Mouse (Mus musculus) mature B cell (primary cell): ENCODE data around the gene Fanci.

Experiments
- in situ Hi-C: fragments of 300-500 bp; cut with MboI; formaldehyde crosslinking; loops from 2 replicates; pipeline ENCODE4 v1.14.3; 2019

Fanci gene

GRCm38 (mm10) chr7:79387991-79388390, 3.7 kb upstream of the Fanci start:
- in situ Hi-C loops: no loop called here

DNA sequence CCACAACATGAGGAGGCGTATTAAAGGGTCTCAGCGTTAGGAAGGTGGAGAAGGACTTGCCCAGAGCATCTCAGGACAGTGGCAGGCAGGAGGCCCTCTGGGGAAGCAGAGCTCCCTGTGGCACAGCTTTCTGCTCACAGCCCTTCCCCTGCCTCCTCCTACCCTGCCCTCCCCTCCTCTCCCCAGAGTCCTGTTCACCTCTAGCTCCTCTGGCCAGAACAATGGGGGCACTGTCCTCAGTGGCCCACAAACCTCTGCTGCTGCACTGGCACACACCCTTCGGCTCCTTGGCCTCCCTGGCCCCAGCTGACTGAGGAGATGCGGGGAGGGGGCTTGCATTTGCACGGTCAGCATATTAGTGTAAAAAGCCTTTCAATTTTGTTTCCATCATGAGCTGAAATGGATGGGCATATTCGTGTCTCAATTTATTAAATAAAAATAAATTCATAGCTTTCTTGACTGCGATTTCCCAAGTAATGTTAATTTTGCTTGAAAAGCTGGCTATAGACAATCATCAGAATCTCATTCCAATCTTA, 3.0 kb upstream of the Fanci start:
- in situ Hi-C loops: no loop called here

- in situ Hi-C loops: no loop called here
Measured at GRCm38 (mm10) chr7:79390141-79390708, 1.5 kb upstream of the Fanci start.

DNA sequence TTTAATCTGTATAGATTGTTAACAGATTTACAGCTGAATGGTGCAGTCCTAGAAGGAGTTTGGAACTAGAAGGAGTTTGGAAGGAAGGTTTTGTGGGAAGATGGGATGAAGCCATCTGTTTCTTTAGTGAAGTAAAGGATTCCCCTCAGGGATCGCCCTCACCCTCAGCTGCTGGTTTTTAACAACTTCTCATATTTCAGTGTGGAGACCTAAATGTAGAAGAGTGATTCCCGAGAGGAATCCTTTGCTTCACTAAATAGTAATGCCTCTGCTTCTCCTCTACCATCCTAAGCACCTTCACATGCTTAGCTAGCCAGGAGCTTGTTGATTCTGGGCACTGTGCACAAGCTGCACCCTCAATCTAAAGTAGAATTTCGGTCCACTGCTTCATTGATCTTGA, 258 bp upstream of the Fanci start:
- in situ Hi-C loops: no loop called here

GRCm38 (mm10) chr7:79392860-79393513, 1.3 kb downstream of the Fanci start:
- in situ Hi-C loops: no loop called here

DNA sequence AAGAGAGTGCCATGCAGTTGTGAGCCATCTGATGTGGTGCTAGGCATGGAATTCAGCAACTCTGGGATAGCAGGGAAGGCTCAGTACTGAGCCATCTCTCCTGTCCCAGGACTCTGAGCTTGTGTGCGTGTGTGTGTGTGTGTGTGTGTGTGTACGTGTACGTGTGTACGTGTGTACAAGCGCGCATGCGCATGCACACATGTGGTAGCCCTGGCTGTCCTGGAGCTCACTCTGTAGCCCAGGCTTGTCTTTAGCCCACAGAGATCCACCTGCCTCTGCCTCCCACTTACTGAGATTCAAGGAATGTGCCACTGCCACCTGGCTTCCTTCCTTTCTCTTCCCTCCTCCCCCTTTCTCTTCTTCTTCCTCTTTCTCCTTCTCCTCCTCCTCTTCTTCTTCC, 2.2 kb downstream of the Fanci start:
- in situ Hi-C loops: no loop called here

- in situ Hi-C loops: no loop called here
Measured at GRCm38 (mm10) chr7:79394666-79395065, 2.9 kb downstream of the Fanci start.

GRCm38 (mm10) chr7:79395186-79395585, 3.5 kb downstream of the Fanci start:
- in situ Hi-C loops: no loop called here

DNA sequence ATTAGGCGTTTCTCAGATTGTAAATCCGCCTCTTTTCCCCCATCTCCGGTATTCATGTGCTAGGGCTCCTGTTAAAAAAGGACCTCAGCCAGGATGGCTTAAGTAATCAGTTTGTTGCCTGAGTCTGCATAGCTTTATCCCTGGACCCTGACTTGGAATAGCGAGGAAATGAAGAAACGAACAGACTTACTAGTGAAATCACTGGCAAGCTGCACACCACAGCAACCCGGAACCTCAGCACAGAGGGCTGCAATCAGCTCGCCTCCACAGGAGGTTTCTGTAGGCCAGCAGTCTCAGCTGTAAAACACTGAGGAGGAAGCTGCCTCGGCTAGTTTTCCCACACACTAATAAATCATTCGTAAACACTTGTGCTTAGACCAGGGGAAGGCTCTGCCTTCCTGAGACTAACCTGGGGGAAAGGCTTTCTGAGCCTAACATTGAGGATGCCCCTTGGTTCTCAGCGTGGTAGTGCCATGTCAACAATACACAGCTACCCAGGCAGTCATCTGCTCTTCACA, 5.8 kb downstream of the Fanci start:
- in situ Hi-C loops: no loop called here

GRCm38 (mm10) chr7:79398426-79398825, 6.7 kb downstream of the Fanci start:
- in situ Hi-C loops: no loop called here

DNA sequence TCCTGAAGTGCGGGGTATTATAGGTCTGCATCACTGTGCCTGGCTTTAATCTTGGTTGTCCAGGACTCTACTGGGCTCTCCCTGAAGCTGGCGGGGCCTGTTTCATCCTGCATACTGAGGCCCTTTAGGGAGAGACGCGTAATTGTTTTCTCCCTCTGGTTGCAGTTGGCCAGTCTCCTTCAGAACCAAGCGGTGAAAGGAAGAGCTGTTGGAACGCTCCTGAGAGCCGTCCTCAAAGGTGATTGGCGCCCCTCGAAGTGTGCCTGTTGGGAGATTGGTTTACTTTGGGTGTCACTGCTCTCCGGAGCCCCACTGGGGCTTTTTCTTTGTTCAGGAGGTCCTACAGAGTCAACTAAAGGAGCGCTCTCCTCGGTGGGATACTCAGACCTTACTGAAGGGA, 7.2 kb downstream of the Fanci start:
- in situ Hi-C loops: no loop called here

DNA sequence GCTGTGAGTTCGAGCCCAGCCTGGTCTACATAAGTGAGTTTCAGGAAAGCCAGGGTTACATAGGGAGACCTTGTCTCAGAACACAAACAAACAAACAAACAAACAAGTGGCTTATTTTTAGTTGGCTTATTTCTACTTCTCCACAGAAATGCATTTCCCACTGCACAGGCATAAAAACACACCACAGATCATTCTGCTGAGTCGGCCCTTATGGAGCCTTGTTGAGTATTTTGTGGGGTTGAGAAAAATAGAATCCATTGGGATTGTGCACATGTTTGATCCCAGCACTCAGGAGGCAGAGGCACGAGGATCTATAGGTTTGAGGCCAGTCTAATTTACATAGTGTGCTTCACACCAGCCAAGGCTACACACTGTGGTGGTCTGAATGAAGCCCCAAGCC, 8.6 kb downstream of the Fanci start:
- in situ Hi-C loops: no loop called here

- in situ Hi-C loops: no loop called here
Measured at GRCm38 (mm10) chr7:79414449-79415375, 23.0 kb downstream of the Fanci start.

DNA sequence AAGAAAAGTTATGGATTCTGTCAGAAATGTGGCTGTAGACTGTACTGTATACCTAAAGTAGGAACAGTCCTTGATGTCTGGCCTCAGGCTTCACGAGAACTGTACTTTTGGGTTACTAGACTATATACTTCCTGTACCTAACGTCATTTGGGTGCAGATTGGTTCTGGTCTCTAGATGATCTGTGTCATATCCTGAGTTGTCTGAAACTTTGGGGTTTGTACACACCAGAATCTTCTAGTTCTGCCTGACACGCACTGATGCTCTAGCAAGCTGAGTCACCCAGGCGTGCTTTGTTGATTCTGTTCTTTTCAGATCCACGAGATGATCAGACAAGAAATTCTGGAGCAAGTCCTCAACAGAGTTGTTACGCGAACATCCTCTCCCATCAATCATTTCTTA, 28.2 kb downstream of the Fanci start:
- in situ Hi-C loops: no loop called here

DNA sequence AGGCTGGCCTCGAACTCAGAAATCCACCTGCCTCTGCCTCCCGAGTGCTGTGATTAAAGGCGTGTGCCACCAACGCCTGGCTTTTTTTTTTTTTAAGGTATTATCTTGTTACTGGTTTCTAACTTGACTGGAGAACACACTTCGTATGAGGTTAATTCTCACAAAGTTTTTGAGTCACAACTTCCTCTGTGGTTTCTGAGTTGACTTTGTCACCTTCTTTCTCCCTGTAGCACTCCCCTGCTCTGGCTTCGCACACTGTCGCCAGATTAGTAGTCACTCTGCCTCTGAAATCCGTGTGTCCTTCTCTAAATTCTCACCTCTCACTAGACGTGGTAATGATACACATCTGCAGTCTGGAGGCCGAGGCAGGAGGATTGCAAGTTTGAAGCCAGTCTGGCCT, 31.1 kb downstream of the Fanci start:
- in situ Hi-C loops: no loop called here

GRCm38 (mm10) chr7:79425804-79426203, 34.1 kb downstream of the Fanci start:
- in situ Hi-C loops: no loop called here

DNA sequence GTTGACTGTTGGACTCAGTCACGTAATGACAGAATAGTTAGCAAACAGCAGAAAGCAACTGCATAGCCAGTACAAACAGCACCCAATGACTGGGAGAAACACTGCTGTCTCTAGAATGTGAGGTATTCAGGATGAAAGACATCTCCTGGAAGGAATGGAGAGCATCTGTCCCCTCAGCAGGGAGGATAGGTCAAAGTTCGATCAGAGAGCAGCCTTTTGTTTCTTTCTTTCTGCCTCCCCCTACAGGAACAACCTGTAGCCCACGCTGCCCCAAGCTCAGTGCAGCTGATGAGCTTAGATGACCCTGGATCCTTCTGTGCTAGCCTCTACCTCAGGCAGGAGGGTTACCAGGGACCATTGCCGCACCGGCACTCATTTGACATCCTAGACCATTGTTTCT, 36.5 kb downstream of the Fanci start:
- in situ Hi-C loops: no loop called here

DNA sequence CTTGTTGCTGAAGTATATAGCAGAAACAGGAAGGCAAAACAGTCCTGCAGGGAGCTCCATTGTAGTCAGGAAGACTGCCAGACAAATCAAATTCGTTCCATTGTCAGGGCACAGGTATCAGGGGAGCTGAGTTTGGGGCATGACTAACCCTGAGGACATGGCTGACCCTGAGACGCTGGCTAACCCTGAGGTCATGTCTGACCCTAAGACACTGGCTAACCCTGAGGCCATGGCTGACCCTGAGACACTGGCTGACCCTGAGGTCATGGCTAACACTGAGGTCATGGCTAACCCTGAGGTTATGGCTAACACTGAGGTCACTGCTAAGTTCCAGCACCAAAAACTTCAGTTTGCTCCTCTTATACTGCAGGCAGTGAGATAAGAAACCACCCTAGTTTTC, 48.3 kb downstream of the Fanci start:
- in situ Hi-C loops: no loop called here

GRCm38 (mm10) chr7:79447048-79447447, 55.3 kb downstream of the Fanci start:
- in situ Hi-C loops: no loop called here

DNA sequence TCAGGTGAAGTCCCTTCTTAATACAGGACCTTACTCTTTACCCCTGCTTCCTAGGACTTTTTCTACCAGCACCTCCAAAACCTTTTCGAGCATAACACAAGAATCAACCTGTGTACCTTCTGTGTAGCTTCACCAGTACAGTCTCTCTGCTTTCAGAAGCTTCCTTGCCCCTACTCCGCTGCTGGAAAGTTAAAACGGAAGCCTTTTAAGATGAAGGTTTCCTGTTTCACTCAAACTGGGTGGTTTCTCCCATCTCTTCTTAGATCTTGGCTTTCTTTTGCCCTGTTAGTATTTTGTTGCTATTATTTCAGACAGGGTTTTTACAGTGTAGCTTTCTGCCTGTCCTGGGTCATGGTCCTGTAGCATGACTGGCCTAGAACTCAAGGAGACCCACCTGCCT, 55.8 kb downstream of the Fanci start:
- in situ Hi-C loops: no loop called here

DNA sequence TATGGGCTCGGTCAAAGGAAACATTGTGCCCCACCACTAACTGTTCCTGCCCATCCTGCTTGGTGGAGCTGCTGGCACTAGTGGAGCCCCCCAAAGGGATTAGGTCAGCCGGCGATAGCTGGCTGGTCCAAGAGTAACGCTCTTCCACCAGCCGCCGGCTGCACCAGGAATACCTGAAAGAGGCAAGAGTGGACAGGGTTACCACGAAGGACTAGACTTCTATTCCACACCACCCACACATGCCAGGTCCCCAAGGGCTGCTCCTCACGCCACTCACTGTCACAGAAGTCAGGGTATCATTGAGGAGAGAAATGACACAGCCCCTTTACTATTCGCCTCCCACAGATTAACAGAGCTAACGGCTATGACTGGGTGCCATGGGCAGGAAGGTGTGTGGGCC, 70.0 kb downstream of the Fanci start:
- in situ Hi-C loops: no loop called here

GRCm38 (mm10) chr7:79463376-79464077, 71.8 kb downstream of the Fanci start:
- in situ Hi-C loops: no loop called here
